Mouse (Mus musculus) frontal cortex, postnatal 10 days (tissue): Measurements from ENCODE around the gene Tspan32.

ENCODE experiments used
- DNase-seq, 2 experiments: peaks; one replicate each; pipeline ENCODE4 v3.0.0; 2022; ENCODE audit warnings: low spot score in 2 of 2, mixed read lengths in 1 of 2

The Tspan32 gene

GRCm38 (mm10) chr7:143004727-143005343, at the start of gene Tspan32:
Gene Tspan32, plus strand, starts transcription at chr7:143005046.
- no peak for DNase-seq

DNA sequence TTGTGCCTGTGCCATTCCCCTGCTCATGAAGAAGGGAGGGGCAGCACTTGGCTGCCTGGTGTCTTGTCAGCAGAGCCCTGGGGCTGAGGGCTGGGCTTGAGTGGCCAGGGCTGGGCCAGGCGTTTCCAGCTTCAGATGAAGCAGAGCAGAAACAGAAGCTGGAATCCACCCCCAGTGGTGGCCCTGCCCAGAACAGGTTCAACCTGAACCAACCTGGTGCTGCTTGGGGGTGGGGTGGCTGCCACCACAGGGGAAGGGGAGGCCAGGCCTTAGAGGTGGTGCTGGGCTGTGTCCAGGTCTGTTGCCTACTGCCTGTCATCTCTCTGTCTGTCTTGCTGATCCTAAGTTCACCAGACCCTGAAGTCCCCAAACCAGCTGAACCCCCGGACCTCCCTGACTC, 48.8 kb upstream of the Tspan32 start:
- DNase-seq, result no peak

- DNase-seq, result no peak
Observed at GRCm38 (mm10) chr7:142958817-142959216, 46.0 kb upstream of the Tspan32 start.

- no peak for DNase-seq
Observed at GRCm38 (mm10) chr7:142959752-142960151, 45.1 kb upstream of the Tspan32 start.

GRCm38 (mm10) chr7:142967414-142967883, 37.4 kb upstream of the Tspan32 start:
- DNase-seq, result peak in 1 of 2 experiments; percentile 6

GRCm38 (mm10) chr7:142967884-142968808, 36.7 kb upstream of the Tspan32 start:
- DNase-seq, result peak; percentile 32 to 65

- peak in 1 of 2 experiments; percentile 6 for DNase-seq
Observed at GRCm38 (mm10) chr7:142968809-142969511, 35.9 kb upstream of the Tspan32 start, which contains the start of gene Ascl2. Gene Ascl2, minus strand, starts transcription at chr7:142969264.

DNA sequence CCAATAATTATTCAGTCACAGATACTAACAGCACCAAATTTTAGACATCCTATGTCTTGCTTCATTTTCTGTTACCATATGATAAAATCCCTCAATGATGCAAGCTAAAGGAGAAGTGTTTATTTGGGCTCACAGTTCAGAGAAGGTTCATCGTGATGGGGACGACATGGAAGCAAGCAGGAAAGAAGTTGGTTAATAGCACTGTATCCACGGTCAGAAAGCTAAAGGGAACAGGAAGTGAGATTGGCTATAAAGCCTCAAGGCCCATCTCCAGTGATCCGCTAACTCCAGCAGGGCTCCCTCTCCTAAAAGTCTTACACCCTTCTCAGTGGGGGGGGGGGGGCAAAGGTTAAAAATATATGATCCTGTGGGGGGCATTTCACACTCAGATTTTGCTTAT, 22.9 kb upstream of the Tspan32 start:
- DNase-seq, result no peak

DNA sequence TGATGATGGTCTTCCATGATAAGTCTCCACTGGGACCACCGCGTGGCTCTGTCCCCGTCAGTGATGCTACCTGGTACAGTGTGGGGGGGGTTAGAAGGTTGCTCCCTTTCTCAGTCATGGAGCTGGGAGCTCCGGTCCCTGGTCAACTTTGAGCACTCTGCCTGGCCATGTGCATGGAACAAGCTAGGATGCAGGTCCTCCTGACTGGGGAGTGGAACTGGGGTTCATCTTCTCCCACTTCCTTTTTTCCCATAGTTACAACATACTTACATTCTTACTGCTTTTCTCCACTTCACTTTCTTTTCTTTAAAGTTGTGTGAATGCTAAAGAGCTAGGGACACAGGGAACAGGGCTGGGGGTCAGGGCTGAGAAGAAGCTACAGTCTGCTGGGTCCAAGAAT, 19.7 kb upstream of the Tspan32 start:
- DNase-seq, result no peak

DNA sequence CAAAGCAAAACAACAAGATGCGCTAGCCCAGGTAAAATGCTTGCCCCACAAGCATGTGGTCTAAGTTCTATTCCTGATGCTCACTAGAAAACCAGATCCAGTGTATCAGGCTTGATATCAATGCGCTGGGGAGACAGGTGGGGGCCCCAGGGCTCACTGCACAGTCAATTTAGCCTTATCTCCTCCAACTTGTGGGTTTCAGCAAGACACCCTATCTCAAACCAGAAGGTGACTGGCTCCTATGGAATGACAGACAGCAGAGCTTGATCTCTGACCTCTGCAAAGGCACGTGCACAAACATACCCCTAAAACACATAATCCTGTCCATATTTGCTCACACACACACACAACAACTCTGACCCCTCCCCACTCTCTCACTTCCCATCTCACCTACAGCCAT, 17.1 kb upstream of the Tspan32 start:
- DNase-seq, result no peak

GRCm38 (mm10) chr7:142995004-142995403, 9.8 kb upstream of the Tspan32 start:
- no peak for DNase-seq

GRCm38 (mm10) chr7:142995630-142996338, 9.1 kb upstream of the Tspan32 start:
- DNase-seq, result no peak

DNA sequence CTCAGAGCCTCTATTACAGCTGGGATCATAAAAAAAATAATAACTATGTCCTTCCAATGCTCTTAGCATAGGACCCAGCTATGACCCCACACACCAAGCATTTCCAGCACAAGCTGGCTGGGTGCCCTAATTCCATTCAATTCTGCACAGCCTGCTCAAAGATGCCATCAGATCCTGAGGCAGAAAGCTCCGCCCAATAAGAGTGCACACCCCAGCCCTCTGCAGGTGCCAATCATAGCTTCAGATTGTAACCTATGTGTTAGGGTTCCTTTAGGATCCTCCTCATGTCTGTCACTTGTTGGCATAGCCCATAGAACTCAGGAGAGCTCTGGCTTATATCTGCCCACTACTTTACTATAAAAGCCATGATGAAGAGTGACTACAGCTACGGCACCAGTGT, 7.8 kb upstream of the Tspan32 start:
- DNase-seq, result no peak

- DNase-seq, result no peak
Observed at GRCm38 (mm10) chr7:142997403-142998150, 7.3 kb upstream of the Tspan32 start.

- no peak for DNase-seq
Observed at GRCm38 (mm10) chr7:143002679-143003078, 2.2 kb upstream of the Tspan32 start.

GRCm38 (mm10) chr7:143005344-143006096, 674 bp downstream of the Tspan32 start:
- DNase-seq, result no peak

GRCm38 (mm10) chr7:143006097-143006755, 1.4 kb downstream of the Tspan32 start:
- no peak for DNase-seq

GRCm38 (mm10) chr7:143006756-143007598, 2.1 kb downstream of the Tspan32 start:
- no peak for DNase-seq
